Mouse (Mus musculus) fibroblast of lung, adult 2 months (primary cell): Measurements from ENCODE around the gene Hyal4.

ENCODE experiments used
- DNase-seq: peaks from one replicate; pipeline ENCODE4 v3.0.0-alpha.2; 2011; ENCODE audit warnings: low read depth

Hyal4 gene

GRCm38 (mm10) chr6:24748029-24748428 is at the start of gene Hyal4:
TSS of gene Hyal4 (plus strand) at chr6:24748329.
- no peak for DNase-seq

- DNase-seq = no peak
Measured at GRCm38 (mm10) chr6:24707090-24707489, 41.0 kb upstream of the Hyal4 start.

GRCm38 (mm10) chr6:24707499-24707898 is 40.6 kb upstream of the Hyal4 start:
- DNase-seq = no peak

GRCm38 (mm10) chr6:24721317-24722099 is 26.6 kb upstream of the Hyal4 start:
- no peak for DNase-seq

- no peak for DNase-seq
Measured at GRCm38 (mm10) chr6:24728130-24728529, 20.0 kb upstream of the Hyal4 start.

GRCm38 (mm10) chr6:24732945-24733344 is 15.2 kb upstream of the Hyal4 start, which contains the start of gene Hyal6:
TSS of gene Hyal6 (plus strand) at chr6:24733245.
- no peak for DNase-seq

- no peak for DNase-seq
Measured at GRCm38 (mm10) chr6:24734565-24734964, 13.6 kb upstream of the Hyal4 start.

- DNase-seq = no peak
Measured at GRCm38 (mm10) chr6:24759281-24759680, 11.2 kb downstream of the Hyal4 start.

GRCm38 (mm10) chr6:24766261-24766660 is 18.1 kb downstream of the Hyal4 start:
- DNase-seq = no peak

GRCm38 (mm10) chr6:24779182-24779581 is 31.1 kb downstream of the Hyal4 start:
- DNase-seq = no peak

- DNase-seq = no peak
Measured at GRCm38 (mm10) chr6:24790888-24791287, 42.8 kb downstream of the Hyal4 start, which contains the start of gene Spam1. TSS of gene Spam1 (plus strand) at chr6:24791188.
